Mouse (Mus musculus): ENCODE measurements at regions not wholly inside any gene's neighbourhood (a gene's known extent, or its start where the extent isn't known, plus 50 kb on each side); places are given as distances from the start of the nearest gene placed in this dataset.
"Not testable (repeated sequence)": the region's sequence is repeated elsewhere in the genome, so short reads cannot be mapped to it uniquely, and the experiment has no call there.

DNA sequence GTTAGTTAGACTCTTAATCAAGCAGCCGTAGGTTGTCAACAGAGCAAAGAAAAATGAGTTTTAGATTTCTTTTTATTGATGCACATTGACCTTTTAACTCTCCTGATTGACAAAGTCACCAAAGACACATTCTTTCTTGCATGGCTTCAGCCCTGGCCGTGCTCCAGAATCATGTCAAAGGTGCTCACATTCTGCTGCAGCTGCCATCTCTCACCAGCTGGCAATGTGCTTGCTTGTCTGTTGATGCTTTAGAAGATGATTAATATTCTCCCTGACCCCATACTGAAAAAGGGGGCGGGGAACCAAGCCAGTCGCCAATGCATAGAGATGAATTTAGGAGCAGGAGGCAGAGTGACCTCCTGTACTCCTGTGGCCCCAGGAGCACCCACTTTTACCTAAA, 510.1 kb downstream of the Hace1 start:
- DNase-seq (ENCODE audit: low read depth), result no peak

GRCm38 (mm10) chr10:46100837-46101236, 523.2 kb downstream of the Hace1 start:
- DNase-seq (ENCODE audit: low read depth), result no peak

GRCm38 (mm10) chr10:46108810-46109209, 531.2 kb downstream of the Hace1 start:
- no peak for DNase-seq (ENCODE audit: low read depth)

- no peak for DNase-seq (ENCODE audit: low read depth)
These were observed 537.1 kb downstream of the Hace1 start for GRCm38 (mm10) chr10:46114631-46115130.

GRCm38 (mm10) chr10:46122409-46122808, 544.8 kb downstream of the Hace1 start:
- DNase-seq (ENCODE audit: low read depth), result not testable (repeated sequence)

- no peak for DNase-seq (ENCODE audit: low read depth)
These were observed 546.2 kb downstream of the Hace1 start for GRCm38 (mm10) chr10:46123795-46124194.

- DNase-seq (ENCODE audit: low read depth), result no peak
These were observed 557.6 kb downstream of the Hace1 start for GRCm38 (mm10) chr10:46135120-46135748.

DNA sequence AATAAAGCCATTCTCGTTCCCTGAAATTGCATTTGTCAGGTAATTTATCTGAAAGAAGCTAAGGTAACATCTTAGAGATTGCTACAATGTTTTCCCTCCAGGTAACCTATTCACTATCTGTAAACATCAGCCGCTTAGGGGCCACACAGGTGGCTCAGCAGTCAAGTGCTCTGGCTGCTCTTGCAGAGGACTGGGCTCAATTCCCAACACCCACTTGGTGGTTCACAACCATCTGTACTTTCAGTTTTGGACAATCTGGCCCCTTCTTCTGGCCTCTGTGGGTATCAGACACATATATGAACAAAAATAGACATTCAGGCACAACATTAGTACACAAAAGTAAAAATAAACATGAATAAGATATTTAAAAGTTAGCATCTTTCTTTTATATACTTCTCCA, 596.4 kb downstream of the Hace1 start:
- DNase-seq (ENCODE audit: low read depth), result no peak

GRCm38 (mm10) chr10:46185763-46186458, 608.3 kb downstream of the Hace1 start:
- no peak for DNase-seq (ENCODE audit: low read depth)

- no peak for DNase-seq (ENCODE audit: low read depth)
These were observed 616.5 kb downstream of the Hace1 start for GRCm38 (mm10) chr10:46194143-46194542.

GRCm38 (mm10) chr10:46226837-46227402, 649.3 kb downstream of the Hace1 start:
- no peak for DNase-seq (ENCODE audit: low read depth)

- DNase-seq (ENCODE audit: low read depth), result no peak
These were observed 652.0 kb downstream of the Hace1 start for GRCm38 (mm10) chr10:46229608-46230007.

DNA sequence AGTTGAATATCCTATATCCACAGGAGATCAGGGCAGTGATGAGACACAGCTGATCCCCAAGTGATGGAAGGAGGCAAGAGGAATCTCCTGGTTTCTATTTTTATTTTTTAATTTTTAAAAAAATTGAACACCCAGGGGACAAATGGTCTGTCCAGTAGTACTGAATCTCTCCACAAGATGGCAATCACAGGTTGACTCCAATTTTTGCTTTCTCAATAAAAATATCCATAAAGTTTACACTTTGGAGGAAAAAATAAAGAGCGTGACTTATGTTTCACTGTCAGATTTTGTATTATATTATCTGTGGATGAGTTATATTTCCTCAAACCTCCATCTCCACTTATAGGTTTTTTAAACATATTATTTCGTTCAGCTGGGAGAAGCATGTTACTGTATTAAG, 658.0 kb downstream of the Hace1 start:
- DNase-seq (ENCODE audit: low read depth), result no peak

- no peak for DNase-seq (ENCODE audit: low read depth)
These were observed 677.9 kb downstream of the Hace1 start for GRCm38 (mm10) chr10:46255575-46255974.

GRCm38 (mm10) chr10:46269710-46270109, 692.1 kb downstream of the Hace1 start:
- DNase-seq (ENCODE audit: low read depth), result no peak

DNA sequence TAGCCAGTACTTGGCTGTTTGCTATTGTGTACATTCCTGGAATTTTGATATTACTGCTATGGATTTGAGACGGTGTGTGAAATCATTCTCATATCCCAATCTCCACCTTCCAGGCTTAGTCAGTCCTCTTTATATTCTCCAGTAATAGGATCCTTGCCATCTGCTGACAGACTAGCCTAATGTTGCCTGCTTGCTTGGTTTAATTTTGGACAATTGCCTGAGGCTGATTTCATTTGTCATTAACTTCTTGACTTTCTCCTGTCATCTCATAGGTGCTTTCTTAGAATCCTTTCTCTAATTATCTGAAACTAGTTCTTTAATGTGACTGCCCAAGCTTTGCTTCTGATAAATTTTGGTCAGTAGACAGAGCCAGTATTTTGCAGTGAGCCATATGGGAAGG, 696.2 kb downstream of the Hace1 start:
- DNase-seq (ENCODE audit: low read depth), result no peak

DNA sequence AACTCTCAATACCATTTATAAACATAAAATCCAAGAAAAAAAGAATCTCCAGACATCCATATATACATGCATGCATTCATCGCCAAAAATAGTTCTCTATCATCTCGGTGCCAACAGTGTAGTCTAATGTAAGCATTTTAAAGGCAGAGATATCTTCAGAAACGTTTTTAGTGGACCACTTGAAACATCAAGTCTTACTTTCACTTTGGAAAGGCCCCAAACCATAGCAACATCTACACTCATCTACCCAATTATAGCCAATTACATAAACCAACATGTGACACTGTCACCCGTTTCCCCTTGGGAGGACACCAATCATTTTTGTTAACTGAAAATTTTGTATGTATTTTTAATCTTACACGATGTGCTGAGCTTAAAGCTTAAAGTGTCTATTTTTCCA, 716.7 kb downstream of the Hace1 start:
- DNase-seq (ENCODE audit: low read depth), result no peak

GRCm38 (mm10) chr10:46298352-46298751, 720.7 kb downstream of the Hace1 start:
- DNase-seq (ENCODE audit: low read depth), result no peak

- DNase-seq (ENCODE audit: low read depth), result no peak
These were observed 721.9 kb downstream of the Hace1 start for GRCm38 (mm10) chr10:46299521-46299920.

- DNase-seq (ENCODE audit: low read depth), result no peak
These were observed 742.9 kb downstream of the Hace1 start for GRCm38 (mm10) chr10:46320328-46321038.

- DNase-seq (ENCODE audit: low read depth), result no peak
These were observed 743.4 kb downstream of the Hace1 start for GRCm38 (mm10) chr10:46321040-46321439.

DNA sequence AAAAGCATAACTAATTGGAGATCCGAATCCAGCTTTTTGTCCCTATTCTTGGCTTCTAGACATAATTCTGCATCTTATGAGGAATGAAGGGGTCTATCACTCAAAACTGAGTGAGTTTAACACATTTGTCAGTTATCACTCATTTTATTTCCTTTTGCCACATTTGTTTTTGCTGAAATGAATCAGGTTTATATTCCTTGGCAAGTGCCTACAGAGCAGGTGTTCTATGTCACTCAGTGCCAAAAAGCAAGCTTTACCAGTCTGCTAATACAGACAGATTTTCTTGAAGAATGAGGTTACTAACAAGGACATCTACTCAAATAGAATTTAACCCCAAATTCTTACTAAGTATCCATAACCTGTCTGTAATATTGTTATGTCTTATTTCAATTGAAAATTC, 751.4 kb downstream of the Hace1 start:
- DNase-seq (ENCODE audit: low read depth), result no peak
